Mouse (Mus musculus) liver, embryonic 11.5 days (tissue): ENCODE results near the gene Ankfy1. TPM values are rescaled to one million over a fixed set of nuclear protein-coding genes. Genes with fewer than 3 reads are reported as not detected.
A peak's percentile ranks its signal among the peaks of the same experiment; 100 is the strongest.
"Not testable (repeated sequence)": the region's sequence is repeated elsewhere in the genome, so short reads cannot be mapped to it uniquely, and the experiment has no call there.

Source experiments
- ATAC-seq: fragments of 200-750 bp; cut with Nextera tagmentation; replicated peaks from 2 replicates; pipeline ENCODE4 v1.8.0; 2017; ENCODE audit warnings: moderate number of reproducible peaks, mild to moderate bottlenecking, moderate TSS enrichment, moderate library complexity; ENCODE audit not compliant: low FRiP score
- DNase-seq: peaks from one replicate; pipeline ENCODE4 v3.0.0-alpha.2; 2017; ENCODE audit warnings: low spot score
- H3K27ac ChIP-seq: fragments of 300-500 bp; sonication (generic); 2 replicates; pipeline ENCODE4 v1.5.1; 2014; ENCODE audit warnings: mild to moderate bottlenecking, low read depth, low read length, control low read depth
- H3K27me3 ChIP-seq: fragments of 300-500 bp; sonication (generic); replicated peaks from 2 replicates; pipeline ENCODE4 v1.6.1; 2014; ENCODE audit warnings: low read length, mixed read lengths; ENCODE audit not compliant: control insufficient read depth, insufficient read depth
- H3K36me3 ChIP-seq: fragments of 300-500 bp; sonication (generic); 2 replicates; pipeline ENCODE4 v1.6.1; 2014; ENCODE audit warnings: mild to moderate bottlenecking, low read length, moderate library complexity, mixed read lengths; ENCODE audit not compliant: control insufficient read depth, insufficient read depth
- H3K4me1 ChIP-seq: fragments of 300-500 bp; sonication (generic); replicated peaks from 2 replicates; pipeline ENCODE4 v1.6.1; 2014; ENCODE audit warnings: low read length, mixed read lengths; ENCODE audit not compliant: control insufficient read depth, insufficient read depth
- H3K4me2 ChIP-seq: fragments of 300-500 bp; sonication (generic); 2 replicates; pipeline ENCODE4 v1.6.1; 2014; ENCODE audit warnings: mild to moderate bottlenecking, control low read depth, moderate library complexity
- H3K4me3 ChIP-seq: fragments of 300-500 bp; sonication (generic); 2 replicates; pipeline ENCODE4 v1.5.1; 2014; ENCODE audit warnings: low read depth, low read length, control low read depth
- H3K9ac ChIP-seq: fragments of 300-500 bp; sonication (generic); 2 replicates; pipeline ENCODE4 v1.6.1; 2014; ENCODE audit warnings: low read depth, low read length, control low read depth
- H3K9me3 ChIP-seq: fragments of 300-500 bp; sonication (generic); 2 replicates; pipeline ENCODE4 v1.6.1; 2016; ENCODE audit warnings: low read length, inconsistent platforms, mixed read lengths; ENCODE audit not compliant: control insufficient read depth
- WGBS: fragments of 180-500 bp; shearing (Covaris S2); extraction: QIAGEN DNeasy Blood & Tissue Kit; methylation state at CpG from one replicate; pipeline ENCODE4 v1.1.7; 2014; 5-methylcytosine and 5-hydroxymethylcytosine counted together
- polyA plus RNA-seq: library from polyadenylated mRNA; unstranded; fragments of >200 nt; fragmentation: Nextera tagmentation; extraction: Ambion mirVana; gene quantifications from 2 replicates; pipeline ENCODE4 v1.2.1, GENCODE M21; 2014

The Ankfy1 gene
- polyA plus RNA-seq, 1 experiment from 2014 or later, result 25.4 TPM

DNA sequence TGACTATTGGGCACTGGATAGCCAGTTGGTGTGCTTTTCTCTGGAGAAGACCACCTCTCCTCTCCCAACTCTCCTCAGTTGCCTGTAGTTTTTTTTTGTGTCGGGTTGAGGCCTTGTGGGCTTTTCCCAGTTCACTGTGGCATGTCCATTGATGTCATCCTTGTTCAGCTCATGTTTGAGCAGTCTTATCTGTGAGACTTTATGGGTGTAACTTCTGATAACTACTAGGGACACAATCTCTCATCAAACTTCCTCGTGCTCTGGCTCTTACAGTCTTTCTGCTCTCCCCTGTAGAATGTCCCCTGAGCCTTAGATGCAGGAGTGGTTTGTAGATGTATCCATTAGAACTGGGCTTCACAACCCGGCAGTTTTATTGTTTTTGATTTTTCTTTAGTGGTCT, 5.2 kb downstream of the Ankfy1 start:
- H3K4me1 ChIP-seq, result peaks cover 30% of the 10 kb centered on the region
- H3K4me2 ChIP-seq, result peak overlapping the region; percentile 42; the same call in 1 of the 2 replicates
- WGBS, result 52% methylated on average over 3 of the region's 3 CpGs
- ATAC-seq (peak; percentile 61; the same call in 1 of the 2 replicates), DNase-seq (no peak)
- H3K9ac ChIP-seq, result no peak overlapping the region
- H3K36me3 ChIP-seq, result no peaks in the 10 kb centered on the region
- H3K27me3 ChIP-seq, result no peaks in the 10 kb centered on the region
- no peak overlapping the region for H3K4me3 ChIP-seq
- H3K27ac ChIP-seq, result no peak overlapping the region
- H3K9me3 ChIP-seq, result no peaks in the 10 kb centered on the region

DNA sequence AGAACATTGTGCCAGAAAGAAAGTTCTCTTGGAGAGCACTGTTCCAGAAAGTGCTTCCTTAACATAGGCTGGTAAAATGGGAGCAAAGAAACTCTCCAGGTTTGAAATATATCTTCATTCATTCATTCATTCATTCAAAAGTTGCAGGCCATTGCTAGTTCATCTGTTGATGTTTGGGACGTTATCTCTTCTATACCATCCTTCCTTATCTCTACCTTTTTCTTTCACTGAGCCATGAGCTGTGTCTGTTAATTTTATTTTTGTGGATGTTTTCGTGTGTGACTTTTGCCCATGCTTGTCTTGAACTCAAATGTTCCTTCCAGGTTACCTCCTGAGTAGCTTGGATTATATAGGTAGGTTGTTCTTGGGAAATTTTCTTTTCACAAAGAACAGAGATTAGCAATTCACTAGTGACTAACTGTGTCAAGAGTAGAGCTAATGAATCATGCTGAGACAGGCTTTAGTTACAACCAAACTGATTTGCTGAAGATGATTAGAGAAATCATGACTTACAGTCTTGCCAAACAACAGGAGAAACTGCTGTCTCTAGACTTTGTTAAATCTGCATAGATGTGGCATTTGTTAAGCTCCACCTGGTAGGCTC, 6.7 kb downstream of the Ankfy1 start:
- 56% methylated on average over 2 of the region's 2 CpGs for WGBS
- ATAC-seq (no peak), DNase-seq (no peak)
- Histone ChIP-seq H3K4me2 (no peak overlapping the region), H3K4me1 (peaks cover 23% of the 10 kb centered on the region), H3K9ac (no peak overlapping the region), H3K4me3 (no peak overlapping the region), H3K27me3 (no peaks in the 10 kb centered on the region), H3K9me3 (no peaks in the 10 kb centered on the region), H3K27ac (no peak overlapping the region), H3K36me3 (no peaks in the 10 kb centered on the region)

DNA sequence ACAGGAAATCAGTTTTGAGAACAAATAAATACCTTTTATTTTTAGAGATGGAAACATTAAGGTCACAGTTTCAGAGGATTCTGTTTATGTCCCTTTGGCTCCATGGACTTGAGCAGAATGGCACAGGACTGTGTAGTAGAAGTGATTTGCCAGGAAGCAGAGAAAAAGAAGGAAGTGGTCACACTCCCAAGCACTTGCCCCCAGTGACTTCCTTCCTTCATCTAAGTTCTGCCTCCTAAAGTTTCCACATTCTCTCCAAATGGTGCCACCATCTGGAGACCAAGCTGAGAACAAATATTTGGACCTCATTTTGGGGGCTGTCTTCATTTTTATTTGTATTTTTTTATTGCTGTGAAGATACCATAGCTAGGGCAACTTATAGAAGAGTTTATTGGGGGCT, 7.5 kb downstream of the Ankfy1 start:
- Histone ChIP-seq H3K9ac (no peak overlapping the region), H3K4me1 (peaks cover 21% of the 10 kb centered on the region), H3K27me3 (no peaks in the 10 kb centered on the region), H3K4me3 (no peak overlapping the region), H3K36me3 (no peaks in the 10 kb centered on the region), H3K27ac (no peak overlapping the region), H3K9me3 (no peaks in the 10 kb centered on the region), H3K4me2 (no peak overlapping the region)
- no peak for DNase-seq
- ATAC-seq, result no peak

DNA sequence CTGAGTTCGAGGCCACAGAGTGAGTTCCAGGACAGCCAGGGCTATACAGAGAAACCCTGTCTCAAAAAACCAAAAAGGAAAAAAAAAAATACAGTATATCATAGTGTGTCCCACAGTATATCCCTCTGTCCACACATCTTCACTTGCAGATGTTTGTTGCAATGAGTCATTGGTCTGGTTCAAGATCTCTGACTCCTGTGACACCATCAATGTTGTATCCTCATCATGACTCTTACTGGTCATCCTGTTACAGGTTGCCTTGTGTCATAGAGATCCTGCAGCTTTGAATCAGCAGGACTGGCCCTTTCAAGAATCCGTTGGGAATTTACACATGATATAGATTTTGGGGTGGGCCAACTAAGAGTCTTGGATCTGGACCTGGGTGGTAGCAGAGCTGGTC, 15.3 kb downstream of the Ankfy1 start:
- not testable (repeated sequence) for ATAC-seq, H3K4me3 ChIP-seq, H3K4me2 ChIP-seq, H3K36me3 ChIP-seq, H3K27me3 ChIP-seq, DNase-seq, H3K9me3 ChIP-seq, H3K4me1 ChIP-seq, H3K9ac ChIP-seq, H3K27ac ChIP-seq
- 91% methylated on average over 2 of the region's 2 CpGs for WGBS

DNA sequence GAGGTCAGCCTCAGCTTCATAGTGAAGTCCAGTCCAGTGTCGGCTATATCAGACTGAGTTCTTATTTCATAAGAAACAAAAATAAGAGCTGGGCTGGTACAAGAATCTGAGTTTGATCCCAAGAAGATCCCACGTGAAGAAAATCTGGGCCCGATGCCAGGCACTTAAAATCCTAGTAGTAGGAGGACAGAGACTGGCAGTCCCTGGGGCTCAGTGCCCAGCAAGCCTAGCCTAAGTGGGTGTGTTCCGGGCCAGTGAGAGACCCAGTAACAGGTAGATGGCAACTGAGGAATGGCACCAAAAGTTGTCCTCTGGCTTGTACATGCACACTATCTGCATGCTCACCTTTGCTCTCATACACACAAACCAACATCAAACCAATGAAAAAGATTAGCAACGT, 22.9 kb downstream of the Ankfy1 start:
- H3K27ac ChIP-seq, result no peak overlapping the region
- no peak overlapping the region for H3K9ac ChIP-seq
- no peaks in the 10 kb centered on the region for H3K27me3 ChIP-seq
- H3K36me3 ChIP-seq, result peaks cover 13% of the 10 kb centered on the region
- DNase-seq, result no peak
- no peak overlapping the region for H3K4me2 ChIP-seq
- no peaks in the 10 kb centered on the region for H3K4me1 ChIP-seq
- H3K4me3 ChIP-seq, result no peak overlapping the region
- H3K9me3 ChIP-seq, result no peaks in the 10 kb centered on the region
- 92% methylated on average over 5 of the region's 5 CpGs for WGBS
- no peak for ATAC-seq

DNA sequence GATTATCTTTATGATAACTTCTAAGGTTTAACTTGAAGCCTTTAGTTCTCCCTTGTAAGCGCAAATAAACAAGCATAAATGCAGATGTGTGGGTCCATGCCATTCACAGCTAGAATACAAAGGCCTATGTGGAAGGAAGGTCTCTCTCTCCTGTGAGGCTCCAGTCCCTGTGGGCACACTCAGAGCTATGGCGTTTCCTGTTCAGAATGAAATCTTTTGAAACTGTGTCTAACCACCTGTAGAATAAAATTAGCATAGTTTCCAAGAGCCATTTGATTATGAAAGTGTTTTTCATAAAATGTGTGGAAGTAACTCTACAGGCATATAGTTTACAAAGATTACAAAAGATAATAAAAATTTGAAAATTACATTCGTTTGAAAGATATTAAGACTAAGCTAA, 28.4 kb downstream of the Ankfy1 start:
- ATAC-seq (no peak), DNase-seq (no peak)
- no peak overlapping the region for H3K9ac ChIP-seq
- WGBS, result 91% methylated on average over 3 of the region's 3 CpGs
- H3K4me1 ChIP-seq, result no peaks in the 10 kb centered on the region
- H3K4me2 ChIP-seq, result no peak overlapping the region
- peaks cover 5% of the 10 kb centered on the region; the same call in 1 of the 2 replicates for H3K36me3 ChIP-seq
- H3K27me3 ChIP-seq, result no peaks in the 10 kb centered on the region
- no peaks in the 10 kb centered on the region for H3K9me3 ChIP-seq
- H3K27ac ChIP-seq, result no peak overlapping the region
- H3K4me3 ChIP-seq, result no peak overlapping the region

DNA sequence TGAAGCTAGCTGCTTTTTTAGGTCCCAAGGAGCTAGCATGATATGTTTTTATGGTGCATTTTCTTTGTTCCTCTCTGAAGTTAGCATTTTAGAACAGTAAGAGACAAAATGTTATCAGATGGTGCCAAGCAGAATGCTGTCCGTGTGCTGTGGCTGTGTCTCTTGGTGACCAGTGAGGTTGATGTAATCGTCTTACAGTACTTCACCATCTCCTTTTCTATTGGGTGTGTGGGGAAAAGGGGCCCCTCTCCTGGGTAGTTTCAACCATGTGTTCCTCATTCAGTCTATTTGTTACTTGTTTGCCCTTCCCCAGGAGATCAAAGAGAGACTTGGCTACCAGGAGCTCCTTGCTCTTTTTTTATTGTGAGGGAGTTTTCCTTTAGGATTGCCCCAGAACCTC, 33.4 kb downstream of the Ankfy1 start:
- Histone ChIP-seq H3K27ac (no peak overlapping the region), H3K4me2 (no peak overlapping the region), H3K27me3 (no peaks in the 10 kb centered on the region), H3K4me1 (no peaks in the 10 kb centered on the region), H3K9me3 (no peaks in the 10 kb centered on the region), H3K4me3 (no peak overlapping the region), H3K9ac (no peak overlapping the region), H3K36me3 (peaks cover 3% of the 10 kb centered on the region; the same call in 1 of the 2 replicates)
- DNase-seq, result no peak
- WGBS, result 52% methylated on average over 2 of the region's 2 CpGs
- no peak for ATAC-seq

DNA sequence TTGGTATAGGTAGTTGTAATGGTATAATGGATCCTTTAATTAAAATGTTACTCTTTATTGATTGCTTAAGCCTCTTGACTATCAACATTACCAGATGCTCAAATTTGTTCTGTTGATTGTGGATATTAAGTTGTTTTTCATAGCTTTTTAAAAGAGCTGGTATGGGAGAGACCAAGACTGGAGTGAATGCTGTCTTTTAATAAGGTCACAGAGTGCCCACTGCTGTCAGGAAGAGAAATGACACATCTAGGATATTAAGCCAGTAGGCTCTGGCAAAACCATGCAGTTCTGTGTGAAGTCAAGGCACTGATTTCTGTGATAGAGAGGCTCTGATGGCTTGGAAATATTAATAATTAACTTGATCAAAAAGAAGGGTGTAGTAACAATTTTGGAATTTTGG, 34.1 kb downstream of the Ankfy1 start:
- DNase-seq, result no peak
- Histone ChIP-seq H3K4me1 (no peaks in the 10 kb centered on the region), H3K9ac (no peak overlapping the region)

DNA sequence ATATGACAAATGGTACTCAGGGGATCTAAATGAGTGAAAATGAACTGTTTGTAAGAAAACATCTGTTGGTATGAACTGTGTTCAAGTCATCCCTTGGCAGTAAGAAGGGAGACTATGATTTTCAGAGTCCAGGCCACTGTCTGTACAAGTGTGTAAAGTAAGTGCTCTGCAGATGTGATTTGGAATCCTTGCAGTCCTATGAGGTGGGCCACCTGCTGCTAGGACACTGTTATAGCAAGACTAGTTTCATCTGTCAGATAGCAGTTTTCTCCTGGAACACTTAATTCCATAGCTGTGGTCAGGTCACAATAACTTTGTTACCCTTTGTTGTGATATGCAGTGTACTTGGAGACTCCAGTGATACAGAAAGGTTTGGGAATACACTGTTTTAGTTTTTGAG, 36.2 kb downstream of the Ankfy1 start:
- DNase-seq, result no peak
- peaks cover 16% of the 10 kb centered on the region for H3K36me3 ChIP-seq

More for the DNA sequence above, 34.1 kb downstream of the Ankfy1 start:
- H3K9me3 ChIP-seq, result no peaks in the 10 kb centered on the region
- no peak for ATAC-seq
- H3K4me3 ChIP-seq, result no peak overlapping the region
- no peaks in the 10 kb centered on the region for H3K27me3 ChIP-seq
- H3K27ac ChIP-seq, result no peak overlapping the region
- H3K4me2 ChIP-seq, result no peak overlapping the region
- peaks cover 3% of the 10 kb centered on the region; the same call in 1 of the 2 replicates for H3K36me3 ChIP-seq

More for the DNA sequence above, 36.2 kb downstream of the Ankfy1 start:
- ATAC-seq, result no peak
- Histone ChIP-seq H3K27me3 (no peaks in the 10 kb centered on the region), H3K27ac (no peak overlapping the region), H3K9ac (no peak overlapping the region), H3K4me1 (no peaks in the 10 kb centered on the region), H3K9me3 (no peaks in the 10 kb centered on the region), H3K4me3 (no peak overlapping the region), H3K4me2 (no peak overlapping the region)
